Mouse (Mus musculus) hindbrain, embryonic 14.5 days (tissue): ENCODE results near the gene Ptges2. TPM values are rescaled to one million over a fixed set of nuclear protein-coding genes. Genes with fewer than 3 reads are reported as not detected.
A peak's percentile ranks its signal among the peaks of the same experiment; 100 is the strongest.
"Not testable (repeated sequence)": the region's sequence is repeated elsewhere in the genome, so short reads cannot be mapped to it uniquely, and the experiment has no call there.

Source experiments
- ATAC-seq: fragments of 200-750 bp; cut with Nextera tagmentation; 2 replicates; pipeline ENCODE4 v1.8.0; 2017; ENCODE audit warnings: moderate number of reproducible peaks, mild to moderate bottlenecking, moderate TSS enrichment, moderate library complexity; ENCODE audit not compliant: low FRiP score
- DNase-seq: peaks from one replicate; pipeline ENCODE4 v3.0.0-alpha.2; 2015; ENCODE audit warnings: low spot score
- H3K27ac ChIP-seq: fragments of 300-500 bp; sonication (generic); 2 replicates; pipeline ENCODE4 v1.5.1; 2014; ENCODE audit warnings: mild to moderate bottlenecking, moderate library complexity
- H3K27me3 ChIP-seq: fragments of 300-500 bp; sonication (generic); 2 replicates; pipeline ENCODE4 v1.6.1; 2014; ENCODE audit warnings: mild to moderate bottlenecking, low read length, mixed read lengths; ENCODE audit not compliant: control insufficient read depth, insufficient read depth
- H3K36me3 ChIP-seq: fragments of 300-500 bp; sonication (generic); replicated peaks from 2 replicates; pipeline ENCODE4 v1.6.1; 2014; ENCODE audit not compliant: control insufficient read depth, insufficient read depth
- H3K4me1 ChIP-seq: fragments of 300-500 bp; sonication (generic); replicated peaks from 2 replicates; pipeline ENCODE4 v1.6.1; 2014; ENCODE audit warnings: antibody characterized with exemption, low read length, mixed read lengths; ENCODE audit not compliant: control insufficient read depth, insufficient read depth
- H3K4me2 ChIP-seq: fragments of 300-500 bp; sonication (generic); replicated peaks from 2 replicates; pipeline ENCODE4 v1.6.1; 2014; ENCODE audit warnings: mild to moderate bottlenecking, moderate library complexity
- H3K4me3 ChIP-seq: fragments of 300-500 bp; sonication (generic); replicated peaks from 2 replicates; pipeline ENCODE4 v1.5.1; 2014; ENCODE audit warnings: mild to moderate bottlenecking, low read length
- H3K9ac ChIP-seq: fragments of 300-500 bp; sonication (generic); 2 replicates; pipeline ENCODE4 v1.6.1; 2014
- H3K9me3 ChIP-seq: fragments of 300-500 bp; sonication (generic); 2 replicates; pipeline ENCODE4 v1.6.1; 2016; ENCODE audit warnings: low read length; ENCODE audit not compliant: control insufficient read depth
- WGBS: fragments of 180-500 bp; shearing (Covaris S2); extraction: QIAGEN DNeasy Blood & Tissue Kit; methylation state at CpG from one replicate; pipeline ENCODE4 v1.1.7; 2014; 5-methylcytosine and 5-hydroxymethylcytosine counted together
- polyA plus RNA-seq: library from polyadenylated mRNA; unstranded; fragments of >200 nt; fragmentation: Nextera tagmentation; extraction: Ambion mirVana; gene quantifications from 2 replicates; pipeline ENCODE4 v1.2.1, GENCODE M21; 2014

Gene Ptges2
- polyA plus RNA-seq, 1 experiment from 2014 or later = 58.9 TPM

- Histone ChIP-seq H3K4me2 (peak overlapping the region; percentile 76; the same call in 1 of the 2 replicates), H3K4me3 (peak overlapping the region; percentile 89; the same call in 1 of the 2 replicates), H3K9me3 (no peaks in the 10 kb centered on the region), H3K9ac (no peak overlapping the region), H3K36me3 (peaks cover 6% of the 10 kb centered on the region; the same call in 1 of the 2 replicates), H3K27ac (no peak overlapping the region), H3K27me3 (no peaks in the 10 kb centered on the region), H3K4me1 (peaks cover 24% of the 10 kb centered on the region)
- no peak for DNase-seq
- ATAC-seq = no peak
- WGBS = 74% methylated on average over 6 of the region's 6 CpGs
Observed at GRCm38 (mm10) chr2:32353836-32354235, 41.9 kb upstream of the Ptges2 start.

GRCm38 (mm10) chr2:32354336-32354895, 41.3 kb upstream of the Ptges2 start:
- Histone ChIP-seq H3K4me3 (no peak overlapping the region), H3K27me3 (no peaks in the 10 kb centered on the region), H3K4me2 (no peak overlapping the region), H3K36me3 (0 out of 2 replicates have a peak, but pooled peaks cover under 1% of the 10 kb centered on the region), H3K9me3 (no peaks in the 10 kb centered on the region), H3K27ac (no peak overlapping the region), H3K4me1 (peaks cover 24% of the 10 kb centered on the region), H3K9ac (no peak overlapping the region)
- no peak for DNase-seq
- WGBS = 87% methylated on average over 3 of the region's 3 CpGs
- no peak for ATAC-seq

- Histone ChIP-seq H3K4me3 (no peak overlapping the region), H3K9me3 (no peaks in the 10 kb centered on the region), H3K4me2 (no peak overlapping the region), H3K27me3 (0 out of 2 replicates have a peak, but pooled peaks cover under 1% of the 10 kb centered on the region), H3K36me3 (no peaks in the 10 kb centered on the region), H3K4me1 (peaks cover 18% of the 10 kb centered on the region), H3K9ac (no peak overlapping the region), H3K27ac (no peak overlapping the region)
- ATAC-seq (no peak), DNase-seq (no peak)
- WGBS = 86% methylated on average over 10 of the region's 10 CpGs
Observed at GRCm38 (mm10) chr2:32356216-32356615, 39.5 kb upstream of the Ptges2 start.

GRCm38 (mm10) chr2:32357710-32358109, 38.0 kb upstream of the Ptges2 start:
- Histone ChIP-seq H3K9ac (no peak overlapping the region), H3K4me2 (no peak overlapping the region), H3K27me3 (0 out of 2 replicates have a peak, but pooled peaks cover 8% of the 10 kb centered on the region), H3K4me1 (peaks cover 11% of the 10 kb centered on the region), H3K27ac (no peak overlapping the region), H3K9me3 (no peaks in the 10 kb centered on the region), H3K36me3 (no peaks in the 10 kb centered on the region), H3K4me3 (no peak overlapping the region)
- DNase-seq (no peak), ATAC-seq (no peak)
- 75% methylated on average over 3 of the region's 3 CpGs for WGBS

GRCm38 (mm10) chr2:32358381-32358780, 37.3 kb upstream of the Ptges2 start:
- H3K27ac ChIP-seq = no peak overlapping the region
- no peak overlapping the region for H3K9ac ChIP-seq
- no peak for ATAC-seq

GRCm38 (mm10) chr2:32360741-32361140, 35.0 kb upstream of the Ptges2 start:
- ATAC-seq (no peak), DNase-seq (peak; percentile 71)
- H3K9ac ChIP-seq = peak overlapping the region; percentile 34; the same call in 1 of the 2 replicates
- peaks cover 17% of the 10 kb centered on the region for H3K4me1 ChIP-seq
- no peak overlapping the region for H3K27ac ChIP-seq
- peak overlapping the region; percentile 56 for H3K4me2 ChIP-seq
- H3K4me3 ChIP-seq = peak overlapping the region; percentile 21
- H3K36me3 ChIP-seq = peaks cover 13% of the 10 kb centered on the region
- 0 out of 2 replicates have a peak, but pooled peaks cover 8% of the 10 kb centered on the region for H3K27me3 ChIP-seq
- WGBS = 7% methylated on average over 14 of the region's 14 CpGs
- H3K9me3 ChIP-seq = no peaks in the 10 kb centered on the region

More at GRCm38 (mm10) chr2:32358381-32358780, 37.3 kb upstream of the Ptges2 start:
- WGBS = 65% methylated on average over 10 of the region's 10 CpGs
- no peak for DNase-seq
- Histone ChIP-seq H3K9me3 (no peaks in the 10 kb centered on the region), H3K4me2 (no peak overlapping the region), H3K4me3 (no peak overlapping the region), H3K36me3 (no peaks in the 10 kb centered on the region), H3K4me1 (peaks cover 10% of the 10 kb centered on the region), H3K27me3 (0 out of 2 replicates have a peak, but pooled peaks cover 8% of the 10 kb centered on the region)

GRCm38 (mm10) chr2:32361437-32361836, 34.3 kb upstream of the Ptges2 start:
- Histone ChIP-seq H3K4me1 (peaks cover 17% of the 10 kb centered on the region), H3K27me3 (0 out of 2 replicates have a peak, but pooled peaks cover 8% of the 10 kb centered on the region), H3K9me3 (no peaks in the 10 kb centered on the region), H3K4me2 (peak overlapping the region; percentile 56), H3K9ac (peak overlapping the region; percentile 34; the same call in 1 of the 2 replicates), H3K4me3 (peak overlapping the region; percentile 21), H3K27ac (no peak overlapping the region), H3K36me3 (peaks cover 18% of the 10 kb centered on the region)
- DNase-seq (no peak), ATAC-seq (no peak)
- WGBS = 2% methylated on average over 24 of the region's 24 CpGs

- Histone ChIP-seq H3K4me1 (peaks cover 17% of the 10 kb centered on the region), H3K4me3 (peak overlapping the region; percentile 75), H3K9ac (peak overlapping the region; percentile 88), H3K36me3 (peaks cover 27% of the 10 kb centered on the region), H3K27ac (peak overlapping the region; percentile 83; the same call in 1 of the 2 replicates), H3K4me2 (peak overlapping the region; percentile 85)
- not testable (repeated sequence) for H3K9me3 ChIP-seq, H3K27me3 ChIP-seq, ATAC-seq, DNase-seq
- WGBS = 45% methylated on average over 5 of the region's 5 CpGs
Observed at GRCm38 (mm10) chr2:32362274-32362673, 33.4 kb upstream of the Ptges2 start.

GRCm38 (mm10) chr2:32362817-32363340, 32.8 kb upstream of the Ptges2 start:
- DNase-seq = peak; percentile 91
- peaks cover 33% of the 10 kb centered on the region for H3K36me3 ChIP-seq

More at GRCm38 (mm10) chr2:32362817-32363340, 32.8 kb upstream of the Ptges2 start:
- peak; percentile 84 for ATAC-seq
- Histone ChIP-seq H3K4me1 (peaks cover 17% of the 10 kb centered on the region), H3K4me2 (peak overlapping the region; percentile 85), H3K27ac (peak overlapping the region; percentile 83), H3K9ac (peak overlapping the region; percentile 88), H3K27me3 (0 out of 2 replicates have a peak, but pooled peaks cover 8% of the 10 kb centered on the region), H3K4me3 (peak overlapping the region; percentile 75), H3K9me3 (no peaks in the 10 kb centered on the region)
- WGBS = under 1% methylated on average over 53 of the region's 53 CpGs
